Mouse (Mus musculus): Measurements from ENCODE around the gene Akap12.

Akap12 gene

DNA sequence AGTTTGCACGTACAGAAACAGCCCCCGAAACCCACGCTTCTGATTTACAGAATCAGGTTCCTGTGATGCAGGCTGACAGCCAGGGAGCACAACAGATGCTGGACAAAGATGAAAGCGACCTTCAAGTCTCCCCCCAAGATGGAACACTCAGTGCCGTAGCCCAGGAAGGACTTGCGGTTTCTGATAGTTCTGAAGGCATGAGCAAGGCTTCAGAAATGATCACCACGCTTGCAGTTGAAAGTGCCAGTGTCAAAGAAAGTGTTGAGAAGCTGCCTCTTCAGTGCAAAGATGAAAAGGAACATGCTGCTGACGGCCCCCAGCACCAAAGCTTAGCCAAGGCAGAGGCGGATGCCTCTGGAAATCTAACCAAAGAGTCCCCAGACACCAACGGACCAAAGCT lies 91.3 kb downstream of the Akap12 start:
- no peak for DNase-seq (ENCODE audit: low spot score in 2 of 2)

DNA sequence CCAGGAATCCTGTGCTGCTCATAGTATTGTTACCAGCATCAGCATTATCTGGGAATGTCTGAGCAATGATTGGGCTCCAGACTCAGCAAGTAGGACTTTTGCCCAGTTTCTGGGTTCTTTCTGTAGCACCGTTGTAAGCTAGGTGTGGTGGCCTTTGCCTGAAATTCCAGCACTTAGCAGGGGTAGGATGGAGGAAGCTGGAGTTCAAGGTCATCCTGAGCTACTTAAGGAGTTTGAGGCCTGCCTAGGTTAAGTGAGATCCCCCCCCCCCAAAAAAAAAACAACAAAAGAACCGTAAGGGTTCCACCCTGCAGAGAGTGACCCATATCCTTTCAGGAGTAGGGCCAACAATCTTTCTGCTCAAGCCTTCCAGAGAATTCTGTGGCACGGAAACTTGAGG lies 98.4 kb downstream of the Akap12 start:
- DNase-seq (ENCODE audit: low spot score in 2 of 2) = no peak

DNA sequence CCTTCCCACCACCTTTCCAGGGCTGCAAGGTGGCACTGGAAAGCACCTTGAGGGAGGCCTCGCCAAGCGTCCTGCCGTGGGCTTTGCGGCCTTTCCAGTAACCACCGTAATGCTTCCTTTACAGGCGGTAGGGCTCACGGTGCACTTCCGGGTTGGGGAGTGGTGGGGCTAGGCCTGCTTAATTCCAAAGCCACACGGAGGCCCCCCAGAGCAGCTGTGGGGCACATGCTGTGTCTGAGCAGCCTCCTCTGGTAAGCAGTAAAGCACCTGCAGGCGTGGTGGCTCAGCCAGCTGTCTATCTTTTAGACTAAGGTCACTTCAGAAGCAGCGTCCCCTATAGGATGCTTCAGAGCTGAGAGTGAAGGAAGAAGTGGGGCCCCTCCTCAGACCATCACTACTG lies 103.9 kb downstream of the Akap12 start:
- no peak for DNase-seq (ENCODE audit: low spot score in 2 of 2)

DNA sequence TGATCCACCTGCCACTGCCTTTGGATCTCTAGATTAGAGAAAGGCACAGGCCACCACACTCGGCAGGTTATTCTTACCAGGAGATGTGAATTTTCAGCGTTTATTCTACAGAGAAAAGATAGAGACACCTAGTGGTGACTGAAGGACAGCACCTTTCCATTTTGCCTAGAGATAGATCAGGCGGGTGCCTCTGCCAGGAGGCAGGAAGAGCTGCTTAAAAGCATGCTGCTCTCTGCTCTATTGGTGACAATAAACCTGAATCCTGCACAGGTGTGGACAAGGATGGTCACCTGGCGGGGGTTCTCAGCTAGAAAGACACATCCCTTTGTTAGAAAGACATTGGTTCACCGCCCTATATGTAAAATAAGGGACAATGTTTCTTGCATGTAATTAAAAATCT lies 105.8 kb downstream of the Akap12 start:
- peak; percentile 30 to 69 for DNase-seq (ENCODE audit: low spot score in 2 of 2)

DNA sequence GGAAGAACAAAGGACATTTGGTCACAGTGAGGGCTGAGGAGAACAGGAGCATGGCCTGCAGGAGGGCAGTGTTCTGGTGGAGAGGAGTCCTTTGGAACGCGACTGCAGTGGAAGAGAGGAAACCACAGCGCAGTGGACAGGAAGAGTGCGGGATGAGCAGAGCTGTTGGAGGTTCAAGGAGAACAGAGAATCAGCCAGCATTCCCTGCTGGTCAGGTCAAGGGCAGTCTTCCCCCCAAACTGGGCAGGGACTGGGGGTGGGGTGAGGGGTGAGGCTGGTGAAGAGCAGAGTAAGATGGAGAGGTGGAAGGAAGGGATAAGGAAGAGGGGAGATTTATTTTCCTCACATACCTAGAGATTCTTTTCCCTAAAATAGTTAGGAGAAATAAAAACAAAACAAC lies 107.4 kb downstream of the Akap12 start:
- no peak for DNase-seq (ENCODE audit: low spot score in 2 of 2)

DNA sequence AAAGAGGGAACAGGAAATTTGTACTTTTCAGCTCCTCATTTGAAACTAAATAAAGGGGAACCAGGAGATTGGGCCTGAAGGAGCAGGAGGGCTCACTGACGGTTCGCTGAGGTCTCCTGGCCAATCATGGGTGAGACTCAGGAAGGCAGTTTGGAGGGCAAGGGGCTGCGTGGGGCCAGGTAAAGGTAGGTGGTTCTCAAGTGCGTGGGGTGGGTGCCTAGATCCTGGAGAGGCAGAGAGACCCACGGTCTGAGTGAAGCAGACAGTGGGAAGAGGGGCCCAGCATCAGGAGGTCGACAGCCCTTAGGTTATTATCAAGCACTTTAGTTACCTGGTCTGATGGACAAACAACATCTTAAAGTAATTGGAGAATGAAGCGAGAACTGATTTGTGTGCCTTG lies 108.1 kb downstream of the Akap12 start:
- no peak for DNase-seq (ENCODE audit: low spot score in 2 of 2)

DNA sequence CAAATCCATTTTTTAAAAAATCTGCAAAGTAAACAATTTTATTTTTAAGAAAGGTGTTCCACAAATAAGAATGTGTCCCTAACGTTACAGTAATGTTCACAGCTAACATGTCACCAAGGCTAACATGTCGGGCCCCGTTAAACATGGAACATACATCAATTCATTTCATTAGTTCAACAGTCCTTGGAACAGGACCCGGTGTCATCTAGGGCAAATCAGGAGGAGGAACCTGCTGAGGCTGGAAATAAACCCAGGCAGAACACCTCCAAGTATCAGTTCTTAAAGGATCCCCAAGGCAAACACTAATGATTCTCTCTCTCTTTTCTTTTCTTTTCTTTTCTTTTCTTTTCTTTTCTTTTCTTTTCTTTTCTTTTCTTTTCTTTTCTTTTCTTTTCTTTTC lies 108.6 kb downstream of the Akap12 start:
- DNase-seq (ENCODE audit: low spot score in 2 of 2) = no peak

DNA sequence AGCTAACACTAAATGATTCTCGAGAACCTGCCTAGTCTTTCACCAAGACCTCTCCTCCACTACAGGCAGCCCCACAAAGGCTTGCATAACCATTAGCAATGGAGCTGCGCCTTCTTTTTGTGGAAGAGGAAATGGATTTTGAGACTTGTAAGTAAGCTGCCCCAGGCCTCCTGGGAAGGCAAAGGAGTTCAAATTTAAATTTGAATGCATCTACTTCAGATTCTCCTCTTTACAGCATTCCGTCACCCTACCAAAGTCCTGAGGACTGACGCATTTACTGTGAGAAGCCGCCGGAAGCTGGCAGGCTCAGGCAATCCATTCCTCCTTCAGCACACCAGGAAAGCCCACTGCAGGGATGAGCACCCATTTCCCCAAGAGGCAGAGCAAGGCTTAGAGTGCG lies 109.1 kb downstream of the Akap12 start:
- no peak for DNase-seq (ENCODE audit: low spot score in 2 of 2)

DNA sequence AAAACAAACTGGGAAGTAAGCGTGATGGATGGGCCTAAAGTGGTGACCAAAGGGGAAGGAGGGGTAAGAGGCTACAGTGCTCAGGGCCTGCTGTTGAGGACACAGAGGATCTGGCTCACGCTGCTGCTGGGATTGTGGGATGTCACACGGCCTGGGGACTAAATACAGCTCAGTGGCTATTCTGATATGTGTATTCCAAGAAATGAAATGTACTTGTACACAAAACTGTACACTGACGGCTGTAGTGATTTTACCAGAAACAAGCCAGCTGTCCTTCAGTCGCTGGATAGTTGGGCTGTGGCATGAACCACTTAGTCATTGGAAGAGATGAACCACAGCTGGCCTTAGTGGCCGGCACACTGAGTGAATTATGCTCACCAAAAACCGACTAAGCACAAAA lies 110.3 kb downstream of the Akap12 start:
- DNase-seq (ENCODE audit: low spot score in 2 of 2) = no peak

DNA sequence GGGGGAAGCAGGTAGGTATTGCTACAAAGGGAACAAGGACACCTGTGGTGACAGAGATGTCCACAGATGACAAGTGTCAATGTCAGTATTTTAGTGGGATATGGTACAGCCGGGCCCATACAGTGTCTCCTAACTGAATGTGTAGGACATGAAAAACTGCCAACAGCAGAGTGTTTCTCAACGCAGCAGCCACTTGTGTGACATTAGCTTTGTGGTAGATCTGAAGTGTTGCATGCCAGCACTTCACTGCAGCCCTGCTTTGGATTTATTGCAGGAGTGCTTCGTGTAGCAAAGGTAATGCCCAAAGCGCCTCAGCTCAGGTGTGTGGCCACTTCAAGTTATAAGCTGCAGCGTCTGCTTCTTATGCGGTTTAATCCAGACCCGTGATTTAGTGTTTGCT lies 110.8 kb downstream of the Akap12 start:
- DNase-seq (ENCODE audit: low spot score in 2 of 2) = no peak

DNA sequence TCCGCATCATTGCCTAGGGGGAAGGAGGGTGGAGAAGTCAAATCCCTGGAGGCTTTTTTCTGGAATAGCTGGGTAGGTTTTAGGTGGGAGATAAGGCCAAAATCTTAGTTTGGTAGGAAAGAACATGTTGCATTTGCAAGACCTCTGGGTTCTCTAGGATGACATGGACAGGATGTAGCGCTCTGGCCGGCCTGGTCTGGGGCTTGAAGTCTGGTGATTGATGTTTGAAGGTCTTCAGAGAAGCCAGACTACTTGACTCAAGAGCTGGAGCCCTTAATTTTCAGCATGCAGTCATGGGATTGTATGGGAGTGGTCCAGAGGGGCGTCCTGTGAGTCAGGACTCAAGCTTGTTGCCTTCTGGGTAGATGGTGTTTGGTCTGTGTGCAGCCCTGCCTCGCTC lies 114.6 kb downstream of the Akap12 start:
- DNase-seq (ENCODE audit: low spot score in 2 of 2) = no peak

DNA sequence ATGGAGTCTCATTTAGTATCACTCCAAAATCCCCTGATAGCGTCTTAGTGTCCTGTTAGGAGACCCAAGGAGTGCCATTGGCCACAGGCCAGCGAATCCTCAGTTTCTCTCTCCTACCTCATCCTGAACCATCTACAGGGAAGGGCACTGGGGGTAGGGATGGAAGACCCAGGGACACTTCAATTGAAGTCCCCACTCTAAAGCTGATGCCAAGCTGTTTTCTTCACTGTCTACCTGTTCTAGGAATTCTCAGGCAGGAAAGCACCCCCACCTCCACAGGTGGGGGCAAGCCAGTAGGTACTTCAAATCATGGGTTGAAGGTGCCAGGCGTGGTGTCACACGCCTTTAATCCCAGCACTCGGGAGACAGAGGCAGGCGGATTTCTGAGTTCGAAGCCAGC lies 118.1 kb downstream of the Akap12 start:
- no peak for DNase-seq (ENCODE audit: low spot score in 2 of 2)

DNA sequence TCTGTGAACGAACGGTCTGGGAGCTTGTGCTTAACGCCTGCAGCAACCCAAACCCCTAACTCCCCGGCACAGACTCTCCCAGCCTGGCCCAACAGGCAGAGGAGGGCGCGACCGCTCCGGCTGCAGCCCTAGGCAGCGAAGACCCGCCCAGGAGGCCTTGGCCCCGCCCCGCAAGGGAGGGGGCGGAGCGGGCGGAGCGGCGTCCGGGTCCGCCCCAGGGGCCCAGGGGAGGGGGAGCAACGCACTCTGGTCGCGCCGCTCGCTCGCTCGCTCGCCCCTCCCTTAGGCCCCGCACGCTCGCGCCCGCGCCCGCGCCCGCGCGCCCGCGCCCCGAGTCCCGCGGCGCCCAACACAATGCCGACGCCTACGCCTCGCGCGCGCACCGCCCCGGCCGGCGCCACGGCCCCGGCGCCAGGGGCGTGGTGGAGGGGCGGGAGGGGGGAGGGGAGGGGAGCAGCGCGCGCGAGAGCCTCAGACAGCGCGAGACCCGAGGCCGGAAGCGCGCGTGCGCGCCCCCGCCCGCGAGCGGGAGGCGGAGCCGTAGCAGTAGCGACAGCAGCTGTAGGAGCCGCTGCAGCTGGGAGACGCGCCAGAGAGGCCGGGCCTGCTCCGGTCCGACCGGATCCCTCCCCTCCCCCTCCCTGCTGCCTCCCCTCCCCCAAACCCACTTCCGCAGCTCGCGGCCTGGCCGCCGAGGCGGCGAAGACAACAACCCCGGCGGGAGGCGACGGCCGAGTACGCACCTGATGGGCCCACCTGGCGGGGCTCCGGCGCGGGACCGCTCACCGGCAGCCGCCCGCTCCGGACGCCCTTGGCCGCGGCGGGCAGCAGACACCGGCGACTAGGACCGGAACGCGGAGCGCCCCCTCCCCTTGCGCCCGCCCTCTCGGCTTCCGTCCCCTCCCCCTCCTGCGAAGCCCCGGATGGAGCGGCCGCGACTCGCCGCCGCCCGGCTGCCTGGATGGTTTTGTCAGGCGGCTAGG lies 120.7 kb downstream of the Akap12 start:
- peak; percentile 83 to 92 for DNase-seq (ENCODE audit: low spot score in 2 of 2)

DNA sequence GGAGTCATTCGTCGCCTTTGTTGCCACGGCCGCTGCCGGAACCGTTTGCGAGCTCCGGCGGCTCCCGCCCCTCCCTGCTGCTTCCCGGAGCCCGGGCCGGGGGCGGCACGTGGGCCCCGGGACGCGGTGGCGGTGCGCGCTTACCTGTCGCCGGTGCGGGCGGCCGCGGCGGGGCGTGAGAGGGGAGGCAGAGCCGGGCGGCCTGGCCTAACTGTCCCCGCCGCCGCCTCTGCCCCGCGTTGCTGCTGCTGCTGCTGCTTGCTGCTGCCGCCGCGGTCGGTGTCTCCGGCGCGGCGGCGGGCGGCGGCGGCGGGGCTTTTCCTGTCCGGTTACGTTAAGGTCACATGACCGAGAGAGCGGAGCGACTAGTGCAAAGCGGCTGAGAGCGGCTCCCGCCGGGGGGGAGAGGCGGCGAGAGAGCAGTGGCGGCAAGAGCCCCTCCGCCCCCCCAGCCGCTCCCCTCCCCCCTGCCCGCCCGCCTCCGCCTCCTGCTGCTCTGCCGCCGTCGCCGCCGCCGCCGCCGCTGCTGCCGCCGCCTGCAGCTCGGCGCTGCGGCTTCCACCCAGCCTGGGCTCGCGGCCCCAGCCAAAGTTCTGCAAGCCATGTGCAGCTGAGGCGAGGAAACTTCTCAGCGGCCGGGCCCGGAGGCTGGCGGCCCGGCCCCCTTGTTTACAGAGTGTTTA lies 121.7 kb downstream of the Akap12 start, which contains the start of gene Zbtb2:
Gene Zbtb2, minus strand, starts transcription at position 408 of the 683 bp plus-strand sequence.
- DNase-seq (ENCODE audit: low spot score in 2 of 2) = peak; percentile 42 to 52

DNA sequence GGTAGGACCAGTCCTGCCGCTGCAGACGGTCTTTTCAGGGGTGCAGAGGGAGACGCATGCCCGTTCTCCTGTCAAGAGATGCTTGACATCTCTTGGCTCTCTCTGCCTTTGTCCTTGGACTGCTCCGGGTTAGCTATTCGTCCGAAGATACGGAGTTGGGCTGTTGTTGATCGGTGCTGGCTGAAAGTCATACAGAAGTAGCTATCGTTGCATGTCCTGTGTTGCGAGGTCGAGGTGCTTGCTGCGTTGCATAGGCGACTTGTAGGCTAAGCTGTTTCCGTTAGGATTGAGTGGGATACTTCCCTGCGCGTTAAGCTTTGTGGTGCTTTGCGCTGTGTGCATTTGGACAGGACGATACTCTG lies 122.2 kb downstream of the Akap12 start:
- peak in 1 of 2 experiments; percentile 34 for DNase-seq (ENCODE audit: low spot score in 2 of 2)

DNA sequence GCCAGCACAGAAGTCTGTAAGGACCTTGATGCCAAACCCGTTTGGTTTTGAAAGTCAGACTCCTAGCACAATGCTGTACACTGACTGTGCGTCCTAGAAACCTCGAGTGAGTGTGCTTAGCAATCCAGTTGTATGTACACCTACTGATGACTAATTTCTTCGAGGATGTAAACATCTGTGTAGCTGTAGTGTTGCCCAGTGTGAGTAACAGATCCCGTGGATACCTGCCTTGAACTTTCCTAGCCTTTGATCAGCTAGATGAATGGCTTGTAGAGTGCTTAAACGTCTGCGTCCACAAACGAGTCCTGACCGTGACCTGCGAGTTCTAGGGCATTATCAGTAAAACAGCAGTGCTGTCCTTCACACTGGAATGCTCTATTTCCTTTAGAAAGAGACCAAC lies 122.9 kb downstream of the Akap12 start:
- DNase-seq (ENCODE audit: low spot score in 2 of 2) = no peak

DNA sequence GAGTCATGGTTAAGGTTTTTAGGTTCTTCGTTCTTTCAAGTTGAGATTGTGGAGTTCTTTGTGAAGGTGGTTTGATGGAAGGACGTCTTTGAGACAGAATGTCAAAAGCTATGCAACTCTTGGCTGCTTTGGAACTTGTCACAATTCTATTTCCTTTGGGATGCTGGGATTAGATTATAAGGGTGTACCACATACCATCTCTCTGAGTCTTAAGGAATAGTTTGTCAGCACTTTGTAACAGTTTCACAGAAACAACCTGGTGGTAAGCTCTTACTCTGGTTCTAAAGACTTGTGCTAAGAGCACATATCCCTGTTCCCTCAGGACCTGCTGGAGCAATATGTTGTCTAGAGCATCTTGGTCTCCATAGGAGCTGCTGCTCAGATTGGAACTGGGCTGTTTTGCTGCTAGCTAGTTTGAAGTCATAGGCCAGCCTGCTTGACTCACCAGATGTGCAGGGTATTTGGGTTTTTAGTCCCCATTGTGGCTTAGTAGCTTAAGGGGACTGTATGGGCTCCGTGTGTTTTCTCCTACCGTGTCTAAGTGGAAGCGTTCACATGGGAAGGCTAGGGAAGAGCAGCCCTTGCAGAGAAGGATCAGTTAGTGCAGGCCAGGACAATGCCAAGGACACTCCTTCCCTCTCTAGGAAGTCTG lies 123.4 kb downstream of the Akap12 start:
- DNase-seq (ENCODE audit: low spot score in 2 of 2) = no peak

DNA sequence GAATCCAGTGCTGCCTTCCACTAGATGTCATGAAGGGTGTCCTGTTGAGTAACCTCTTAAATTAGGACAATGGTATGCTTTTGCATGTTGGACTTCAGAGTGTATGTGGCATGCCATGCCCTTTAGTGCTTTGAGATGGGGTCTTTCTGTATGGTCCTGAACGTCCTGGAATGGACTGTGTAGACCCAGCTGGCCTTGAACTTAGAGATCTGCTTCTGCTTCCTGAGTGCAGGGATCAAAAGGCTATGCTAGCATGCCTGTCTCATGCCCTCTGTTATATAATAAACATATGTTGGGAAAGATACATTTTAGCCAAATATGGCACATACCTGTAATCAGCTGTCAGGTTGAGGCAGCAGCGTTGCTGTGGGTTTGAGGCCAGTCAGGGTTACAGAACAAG lies 124.4 kb downstream of the Akap12 start:
- DNase-seq (ENCODE audit: low spot score in 2 of 2) = no peak

DNA sequence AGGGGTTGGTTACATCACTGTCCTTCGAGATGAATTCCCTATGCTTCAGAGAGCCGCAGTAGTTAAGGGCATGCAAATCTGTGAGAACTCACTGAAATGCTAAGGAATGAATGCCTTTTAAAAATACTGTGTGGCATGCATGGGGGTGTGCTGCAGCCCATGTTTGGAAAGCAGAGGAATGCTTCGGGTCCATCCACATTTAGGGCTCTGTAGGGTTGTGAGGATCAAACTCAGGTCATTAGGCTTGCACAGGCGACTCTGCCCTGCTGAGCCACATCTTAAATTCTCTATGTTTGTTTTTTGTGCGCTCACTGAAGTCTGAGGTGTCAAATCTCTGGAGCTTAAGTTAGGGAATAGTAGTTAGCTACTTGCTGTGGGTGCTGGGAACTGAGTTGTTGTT lies 124.9 kb downstream of the Akap12 start:
- DNase-seq (ENCODE audit: low spot score in 2 of 2) = no peak

DNA sequence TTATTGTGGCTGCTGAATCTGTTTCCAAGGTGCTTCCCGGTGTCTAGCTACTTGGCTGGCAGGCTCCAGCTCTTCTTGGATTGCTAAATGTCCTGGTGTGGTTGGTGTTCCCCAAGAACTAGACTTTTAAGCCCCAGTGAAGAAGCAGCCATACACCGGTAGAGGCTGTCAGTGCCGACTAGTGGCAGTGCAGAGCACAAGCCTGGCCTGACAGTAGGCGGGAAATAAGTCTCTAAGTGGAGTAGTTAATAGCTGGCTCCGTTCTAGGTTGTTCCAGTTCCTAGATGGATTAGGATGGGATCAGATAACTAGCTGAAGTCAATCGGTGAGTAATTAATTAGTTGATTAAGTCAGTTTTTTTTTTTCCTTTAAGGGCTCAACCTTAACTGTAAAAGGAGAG lies 125.7 kb downstream of the Akap12 start:
- no peak for DNase-seq (ENCODE audit: low spot score in 2 of 2)

DNA sequence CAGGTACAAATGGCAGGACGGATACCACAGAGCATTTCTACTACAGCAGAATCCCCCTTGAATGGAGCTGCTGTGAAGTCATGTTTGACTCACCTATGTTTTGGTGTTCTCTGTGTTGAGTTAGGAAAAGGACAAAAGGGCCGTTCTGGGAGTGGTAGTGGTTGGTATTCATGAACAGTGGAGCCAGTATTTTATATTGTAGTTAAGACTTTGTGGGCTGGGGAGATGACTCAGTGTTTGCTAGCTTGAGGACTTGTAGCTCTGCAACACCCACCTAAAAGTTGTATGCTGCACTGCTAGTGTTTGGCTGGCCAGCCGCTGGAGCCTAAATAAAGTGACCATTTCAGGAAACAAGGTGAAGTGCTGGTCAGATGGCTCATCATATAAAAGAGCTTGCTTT lies 129.1 kb downstream of the Akap12 start:
- no peak for DNase-seq (ENCODE audit: low spot score in 2 of 2)

DNA sequence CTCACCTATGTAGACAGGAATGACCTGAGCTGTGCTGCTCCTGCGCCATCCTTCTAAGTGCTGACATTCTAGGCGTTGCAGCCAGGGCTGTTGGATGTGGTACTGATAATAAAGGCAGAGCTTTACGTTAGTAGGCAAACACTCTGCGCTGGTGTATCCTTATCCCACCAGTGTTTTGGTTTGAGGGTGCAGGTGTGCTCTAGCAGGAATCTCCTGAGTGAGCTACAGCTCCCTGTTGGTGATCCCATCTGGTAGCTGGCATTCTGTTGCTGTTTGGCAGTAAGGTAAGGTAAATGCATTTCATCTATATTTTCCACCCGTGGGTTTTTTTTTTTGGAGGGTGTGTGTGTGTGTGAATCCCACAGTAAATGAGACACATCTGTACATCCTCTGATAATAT lies 131.9 kb downstream of the Akap12 start:
- DNase-seq (ENCODE audit: low spot score in 2 of 2) = no peak
